Mouse (Mus musculus): ENCODE data around the gene Nrxn1. TPM values are rescaled to one million over a fixed set of nuclear protein-coding genes. Genes with fewer than 3 reads are reported as not detected.

Gene Nrxn1
- polyA plus RNA-seq, 1 experiment from 2014 or later = 5.4 TPM

DNA sequence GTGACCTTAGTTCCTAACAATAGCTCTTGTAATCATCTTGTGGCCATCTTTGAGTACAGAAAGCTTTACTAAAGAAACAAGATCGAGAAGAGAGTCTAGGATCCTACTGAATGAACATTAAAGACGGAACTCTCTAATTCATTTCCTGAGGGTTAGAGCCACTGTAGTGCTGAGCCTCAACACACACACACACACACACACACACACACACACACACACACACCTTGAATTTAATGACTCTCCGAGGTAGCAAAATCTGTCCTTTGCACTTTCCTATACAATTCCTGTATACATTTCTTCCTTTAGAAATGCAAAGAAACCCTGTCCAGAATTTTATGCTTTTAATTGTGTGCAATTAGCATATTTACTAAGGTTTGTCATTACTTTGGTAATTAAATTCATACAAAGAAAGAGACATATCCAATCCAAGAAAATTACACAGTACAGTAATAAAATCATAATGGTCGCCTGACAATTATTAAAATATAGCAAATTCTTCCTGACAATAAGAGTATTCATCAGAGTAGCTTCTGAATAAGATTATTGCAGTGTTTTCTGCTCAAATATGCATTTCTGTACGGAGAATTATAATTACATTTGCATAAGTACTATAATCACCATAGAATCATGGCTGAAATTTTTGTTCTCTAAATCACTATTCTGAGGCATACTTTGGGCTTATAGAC lies 969.9 kb downstream of the Nrxn1 start:
- ATAC-seq (replicated peaks; ENCODE audit: low FRiP score) = no peak
- H3K27ac ChIP-seq = no peak overlapping the region
- no peaks in the 10 kb centered on the region for H3K9me3 ChIP-seq (replicated peaks)
- H3K4me3 ChIP-seq (replicated peaks) = no peak overlapping the region
- H3K4me2 ChIP-seq = no peak overlapping the region
- 87% methylated on average over 5 of the region's 5 CpGs for WGBS
- no peak overlapping the region for H3K9ac ChIP-seq
- no peaks in the 10 kb centered on the region for H3K4me1 ChIP-seq
- H3K36me3 ChIP-seq = no peaks in the 10 kb centered on the region
- H3K27me3 ChIP-seq = no peaks in the 10 kb centered on the region

GRCm38 (mm10) chr17:90116241-90116640 lies 976.6 kb downstream of the Nrxn1 start:
- H3K4me1 ChIP-seq = no peaks in the 10 kb centered on the region
- ATAC-seq (replicated peaks; ENCODE audit: low FRiP score) = no peak
- no peak overlapping the region for H3K4me2 ChIP-seq
- no peak overlapping the region for H3K4me3 ChIP-seq (replicated peaks)
- H3K9me3 ChIP-seq (replicated peaks) = no peaks in the 10 kb centered on the region
- no peak overlapping the region for H3K27ac ChIP-seq
- H3K27me3 ChIP-seq = no peaks in the 10 kb centered on the region
- no peaks in the 10 kb centered on the region for H3K36me3 ChIP-seq
- WGBS = 80% methylated on average over 2 of the region's 2 CpGs
- no peak overlapping the region for H3K9ac ChIP-seq

- WGBS = 74% methylated on average over 3 of the region's 3 CpGs
- no peak for ATAC-seq (replicated peaks; ENCODE audit: low FRiP score)
- Histone ChIP-seq H3K4me3 (replicated peaks) (no peak overlapping the region), H3K36me3 (no peaks in the 10 kb centered on the region), H3K9me3 (replicated peaks) (no peaks in the 10 kb centered on the region), H3K4me2 (no peak overlapping the region), H3K9ac (no peak overlapping the region), H3K27ac (no peak overlapping the region), H3K27me3 (no peaks in the 10 kb centered on the region), H3K4me1 (no peaks in the 10 kb centered on the region)
These were observed 997.9 kb downstream of the Nrxn1 start for GRCm38 (mm10) chr17:90094999-90095398.

DNA sequence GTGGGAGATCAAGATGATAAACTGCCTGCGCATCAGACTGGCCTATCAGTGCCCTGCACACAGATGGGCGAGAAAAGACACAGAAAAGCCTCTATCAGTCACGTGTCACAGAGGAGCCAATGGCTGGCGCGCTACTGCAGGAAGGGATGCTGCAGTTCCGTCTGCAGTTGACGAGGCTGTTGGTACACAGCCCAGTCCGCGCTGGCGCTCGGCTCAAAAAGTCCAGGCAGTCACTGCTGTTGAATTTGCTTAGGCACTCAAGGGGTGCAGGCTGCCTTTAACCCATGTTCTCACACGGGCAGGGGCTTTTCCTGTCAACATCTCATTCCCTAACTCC lies 1004.6 kb downstream of the Nrxn1 start:
- WGBS = 3% methylated on average over 12 of the region's 12 CpGs
- H3K36me3 ChIP-seq = no peaks in the 10 kb centered on the region
- H3K27me3 ChIP-seq = no peaks in the 10 kb centered on the region
- no peak overlapping the region for H3K27ac ChIP-seq
- peak overlapping the region; percentile 62 for H3K4me2 ChIP-seq
- H3K4me3 ChIP-seq (replicated peaks) = peak overlapping the region; percentile 40
- ATAC-seq (replicated peaks; ENCODE audit: low FRiP score) = peak; percentile 100
- H3K9me3 ChIP-seq (replicated peaks) = no peaks in the 10 kb centered on the region
- no peak overlapping the region for H3K9ac ChIP-seq
- 0 out of 2 replicates have a peak, but pooled peaks cover 5% of the 10 kb centered on the region for H3K4me1 ChIP-seq

GRCm38 (mm10) chr17:90087616-90088313 lies 1005.1 kb downstream of the Nrxn1 start:
- peak overlapping the region; percentile 62 for H3K4me2 ChIP-seq
- no peak overlapping the region for H3K9ac ChIP-seq
- no peaks in the 10 kb centered on the region for H3K27me3 ChIP-seq
- no peak overlapping the region for H3K27ac ChIP-seq
- H3K4me3 ChIP-seq (replicated peaks) = peak overlapping the region; percentile 40
- no peaks in the 10 kb centered on the region for H3K9me3 ChIP-seq (replicated peaks)
- ATAC-seq (replicated peaks; ENCODE audit: low FRiP score) = no peak; the same call in 1 of the 2 replicates
- no peaks in the 10 kb centered on the region for H3K36me3 ChIP-seq
- 0 out of 2 replicates have a peak, but pooled peaks cover 5% of the 10 kb centered on the region for H3K4me1 ChIP-seq
- 62% methylated on average over 11 of the region's 11 CpGs for WGBS

- H3K27ac ChIP-seq = no peak overlapping the region
- 53% methylated on average over 1 of the region's 1 CpGs for WGBS
- H3K4me1 ChIP-seq = 0 out of 2 replicates have a peak, but pooled peaks cover 5% of the 10 kb centered on the region
- H3K4me2 ChIP-seq = no peak overlapping the region
- no peak overlapping the region for H3K9ac ChIP-seq
- no peaks in the 10 kb centered on the region for H3K27me3 ChIP-seq
- H3K4me3 ChIP-seq (replicated peaks) = no peak overlapping the region
- ATAC-seq (replicated peaks; ENCODE audit: low FRiP score) = no peak
- H3K36me3 ChIP-seq = no peaks in the 10 kb centered on the region
- no peaks in the 10 kb centered on the region for H3K9me3 ChIP-seq (replicated peaks)
These were observed 1006.0 kb downstream of the Nrxn1 start for GRCm38 (mm10) chr17:90086826-90087225.

DNA sequence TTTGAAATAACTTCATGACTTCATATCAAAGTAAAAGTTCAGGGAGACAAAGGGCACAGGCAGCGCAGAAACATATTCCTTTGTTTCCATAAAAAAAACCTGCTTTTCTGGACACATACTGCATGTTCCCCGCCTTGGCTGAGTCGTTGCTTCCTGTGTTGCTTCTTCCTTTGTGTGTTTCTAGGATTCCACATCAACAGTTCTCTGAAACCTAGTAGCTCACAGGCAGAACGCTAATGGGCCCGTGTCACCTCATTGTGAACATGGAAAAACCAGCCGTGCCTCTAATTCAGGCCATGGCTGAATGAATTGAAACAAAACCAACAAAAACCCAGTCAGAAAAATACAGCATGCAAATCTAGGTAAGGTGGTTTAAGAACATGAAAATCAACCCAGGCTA lies 1013.9 kb downstream of the Nrxn1 start:
- no peak overlapping the region for H3K9ac ChIP-seq
- no peaks in the 10 kb centered on the region for H3K27me3 ChIP-seq
- no peak for ATAC-seq (replicated peaks; ENCODE audit: low FRiP score)
- no peaks in the 10 kb centered on the region for H3K36me3 ChIP-seq
- H3K4me1 ChIP-seq = no peaks in the 10 kb centered on the region
- no peaks in the 10 kb centered on the region for H3K9me3 ChIP-seq (replicated peaks)
- no peak overlapping the region for H3K4me3 ChIP-seq (replicated peaks)
- H3K27ac ChIP-seq = no peak overlapping the region
- no peak overlapping the region for H3K4me2 ChIP-seq
- WGBS = 62% methylated on average over 6 of the region's 6 CpGs

DNA sequence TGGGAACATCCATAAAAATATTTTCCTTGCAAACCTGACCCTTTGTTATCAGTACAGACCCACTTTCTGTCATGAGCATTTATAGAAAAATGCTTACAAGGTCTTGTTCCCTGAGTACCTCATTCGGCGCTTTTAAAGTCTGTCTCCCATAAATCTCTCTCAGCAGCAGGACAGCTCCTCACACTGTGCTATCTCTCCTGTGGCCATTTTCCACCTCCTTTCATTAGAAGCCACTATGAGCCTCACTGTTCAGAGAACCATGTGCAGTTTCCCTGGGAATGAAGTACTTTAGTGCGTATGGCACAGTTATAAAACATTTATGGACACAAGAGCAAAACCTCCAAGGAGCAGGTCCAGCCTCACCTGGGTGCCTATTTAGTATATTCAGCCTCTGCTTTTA lies 1014.4 kb downstream of the Nrxn1 start:
- no peak for ATAC-seq (replicated peaks; ENCODE audit: low FRiP score)
- no peaks in the 10 kb centered on the region for H3K9me3 ChIP-seq (replicated peaks)
- H3K36me3 ChIP-seq = no peaks in the 10 kb centered on the region
- H3K4me1 ChIP-seq = no peaks in the 10 kb centered on the region
- no peak overlapping the region for H3K9ac ChIP-seq
- no peak overlapping the region for H3K27ac ChIP-seq
- H3K4me2 ChIP-seq = no peak overlapping the region
- no peaks in the 10 kb centered on the region for H3K27me3 ChIP-seq
- WGBS = 35% methylated on average over 3 of the region's 3 CpGs
- H3K4me3 ChIP-seq (replicated peaks) = no peak overlapping the region

DNA sequence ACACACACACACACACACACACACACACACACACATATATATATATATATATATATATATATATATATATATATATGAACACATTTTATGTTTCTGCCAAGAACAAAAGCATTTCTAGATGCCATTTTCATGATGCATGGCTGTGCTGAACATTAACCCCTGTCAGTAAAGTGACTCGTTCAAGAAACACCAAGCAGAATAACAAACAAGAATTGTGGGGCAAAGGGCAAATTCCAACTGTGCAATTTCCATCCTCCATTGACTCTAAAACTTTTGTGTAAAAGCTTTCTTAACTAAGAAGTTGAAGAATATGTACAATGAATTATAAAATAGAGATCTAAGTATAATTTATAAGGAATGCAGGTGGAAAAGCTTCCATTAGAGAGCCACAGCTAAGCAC lies 1030.0 kb downstream of the Nrxn1 start:
- no peak for ATAC-seq (replicated peaks; ENCODE audit: low FRiP score)
- Histone ChIP-seq H3K27me3 (no peaks in the 10 kb centered on the region), H3K4me1 (no peaks in the 10 kb centered on the region), H3K9ac (no peak overlapping the region), H3K9me3 (replicated peaks) (no peaks in the 10 kb centered on the region), H3K4me3 (replicated peaks) (no peak overlapping the region), H3K36me3 (no peaks in the 10 kb centered on the region), H3K4me2 (no peak overlapping the region), H3K27ac (no peak overlapping the region)
- 26% methylated on average over 1 of the region's 1 CpGs for WGBS

GRCm38 (mm10) chr17:90060872-90061271 lies 1032.0 kb downstream of the Nrxn1 start:
- ATAC-seq (replicated peaks; ENCODE audit: low FRiP score) = no peak
- no peak overlapping the region for H3K4me3 ChIP-seq (replicated peaks)
- no peaks in the 10 kb centered on the region for H3K27me3 ChIP-seq
- H3K9ac ChIP-seq = no peak overlapping the region
- H3K4me2 ChIP-seq = no peak overlapping the region
- no peaks in the 10 kb centered on the region for H3K36me3 ChIP-seq
- 62% methylated on average over 5 of the region's 5 CpGs for WGBS
- H3K4me1 ChIP-seq = no peaks in the 10 kb centered on the region
- no peaks in the 10 kb centered on the region for H3K9me3 ChIP-seq (replicated peaks)
- H3K27ac ChIP-seq = no peak overlapping the region

DNA sequence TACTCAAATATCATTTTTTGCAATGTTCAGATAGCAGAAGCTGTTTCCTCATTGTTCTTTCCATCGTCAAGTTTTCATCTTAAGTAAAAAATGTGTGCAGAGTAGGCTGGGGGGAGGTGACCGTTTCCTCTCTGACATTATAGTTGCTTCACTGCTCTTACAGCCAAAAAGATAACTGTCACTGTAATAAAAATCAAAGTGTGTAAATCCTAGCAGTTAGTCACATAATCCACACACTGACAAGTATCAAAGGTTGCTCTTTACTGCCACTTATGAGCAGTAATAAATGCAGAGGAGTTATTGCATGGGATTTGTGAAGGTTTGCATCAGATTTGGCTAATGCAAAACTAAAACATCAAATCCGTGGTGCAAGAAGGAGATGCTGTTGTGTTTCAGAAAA lies 1032.7 kb downstream of the Nrxn1 start:
- Histone ChIP-seq H3K9me3 (replicated peaks) (no peaks in the 10 kb centered on the region), H3K36me3 (no peaks in the 10 kb centered on the region), H3K9ac (no peak overlapping the region), H3K27me3 (no peaks in the 10 kb centered on the region), H3K4me2 (no peak overlapping the region), H3K4me1 (no peaks in the 10 kb centered on the region), H3K27ac (no peak overlapping the region), H3K4me3 (replicated peaks) (no peak overlapping the region)
- no peak for ATAC-seq (replicated peaks; ENCODE audit: low FRiP score)
- 33% methylated on average over 3 of the region's 3 CpGs for WGBS

DNA sequence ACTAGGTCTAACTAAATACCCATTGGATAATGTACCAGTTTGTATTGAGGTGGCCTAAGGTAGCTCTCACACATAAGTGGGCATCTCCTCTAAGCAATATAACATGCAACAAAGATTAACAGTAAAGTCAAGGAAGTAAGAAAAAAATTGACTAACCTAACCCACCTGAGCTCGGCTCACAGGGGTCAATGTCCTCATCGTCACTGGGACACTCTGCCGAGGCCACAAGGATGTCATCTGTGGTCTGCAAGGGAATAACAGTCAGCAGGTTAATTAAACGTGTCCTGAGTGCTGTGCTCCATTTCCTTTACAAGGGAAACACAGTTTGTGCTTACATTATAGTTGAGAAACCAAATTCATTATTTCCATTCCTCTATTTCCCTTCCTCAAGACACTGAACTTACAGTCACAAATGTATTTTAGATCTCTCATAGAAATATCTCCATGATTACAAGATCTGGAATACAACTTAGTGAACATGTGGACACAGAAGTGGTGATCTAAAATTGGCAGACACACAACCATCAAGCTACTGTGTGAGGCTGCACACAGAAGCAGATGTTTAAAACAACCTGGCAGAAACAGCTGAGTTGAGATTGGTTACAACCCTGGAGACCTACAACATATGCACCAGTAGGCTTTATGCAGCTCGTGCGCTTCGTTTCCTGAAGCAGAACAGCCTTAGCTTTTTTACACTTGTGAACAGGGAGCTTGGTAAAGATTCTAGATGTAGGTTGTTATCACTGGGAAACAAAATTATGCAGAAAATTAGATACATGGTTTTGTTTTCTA lies 1033.4 kb downstream of the Nrxn1 start:
- 51% methylated on average over 7 of the region's 7 CpGs for WGBS
- H3K9me3 ChIP-seq (replicated peaks) = no peaks in the 10 kb centered on the region
- no peak for ATAC-seq (replicated peaks; ENCODE audit: low FRiP score)

More for the DNA sequence above, 1033.4 kb downstream of the Nrxn1 start:
- Histone ChIP-seq H3K27me3 (no peaks in the 10 kb centered on the region), H3K4me3 (replicated peaks) (no peak overlapping the region), H3K4me2 (no peak overlapping the region), H3K36me3 (no peaks in the 10 kb centered on the region), H3K4me1 (no peaks in the 10 kb centered on the region), H3K27ac (no peak overlapping the region), H3K9ac (no peak overlapping the region)

All from kidney, embryonic 15.5 days (tissue).